Mouse (Mus musculus) mesoderm, embryonic 11.5 days (tissue): ENCODE data around the gene Olfr548-ps1.

ENCODE experiments used
- DNase-seq: peaks from one replicate; pipeline ENCODE4 v3.0.0-alpha.2; 2012; ENCODE audit warnings: low read depth, low spot score

Gene Olfr548-ps1

GRCm38 (mm10) chr7:102573174-102573830, 32.6 kb downstream of the Olfr548-ps1 start:
- peak; percentile 6 for DNase-seq

GRCm38 (mm10) chr7:102575998-102576397, 35.3 kb downstream of the Olfr548-ps1 start:
- no peak for DNase-seq

GRCm38 (mm10) chr7:102591786-102592185, 51.1 kb downstream of the Olfr548-ps1 start, which contains the start of gene Olfr551:
TSS of gene Olfr551 (minus strand) at chr7:102591886.
- DNase-seq: no peak
